Mouse (Mus musculus) lung, embryonic 15.5 days (tissue): ENCODE data around the gene Pam. TPM values are rescaled to one million over a fixed set of nuclear protein-coding genes. Genes with fewer than 3 reads are reported as not detected.

ENCODE experiments used
- ATAC-seq: fragments of 200-750 bp; cut with Nextera tagmentation; 2 replicates; pipeline ENCODE4 v1.8.0; 2017; ENCODE audit warnings: moderate number of reproducible peaks, borderline replicate concordance; ENCODE audit not compliant: low FRiP score, low TSS enrichment; ENCODE audit errors: extremely low read depth
- H3K27ac ChIP-seq: fragments of 300-500 bp; sonication (generic); 2 replicates; pipeline ENCODE4 v1.5.1; 2015; ENCODE audit warnings: moderate library complexity, mild to moderate bottlenecking, inconsistent platforms
- H3K27me3 ChIP-seq: fragments of 300-500 bp; sonication (generic); 2 replicates; pipeline ENCODE4 v1.6.1; 2015; ENCODE audit warnings: inconsistent platforms
- H3K36me3 ChIP-seq: fragments of 300-500 bp; sonication (generic); 2 replicates; pipeline ENCODE4 v1.6.1; 2015; ENCODE audit warnings: inconsistent platforms
- H3K4me1 ChIP-seq: fragments of 300-500 bp; sonication (generic); 2 replicates; pipeline ENCODE4 v1.6.1; 2015; ENCODE audit warnings: inconsistent platforms
- H3K4me2 ChIP-seq: fragments of 300-500 bp; sonication (generic); 2 replicates; pipeline ENCODE4 v1.6.1; 2015; ENCODE audit warnings: inconsistent platforms, mild to moderate bottlenecking, moderate library complexity
- H3K4me3 ChIP-seq: fragments of 300-500 bp; sonication (generic); 2 replicates; pipeline ENCODE4 v1.5.1; 2015; ENCODE audit warnings: mild to moderate bottlenecking, inconsistent platforms
- H3K9ac ChIP-seq: fragments of 300-500 bp; sonication (generic); 2 replicates; pipeline ENCODE4 v1.6.1; 2015; ENCODE audit warnings: inconsistent platforms
- H3K9me3 ChIP-seq: fragments of 300-500 bp; sonication (generic); 2 replicates; pipeline ENCODE4 v1.6.1; 2016; ENCODE audit warnings: inconsistent platforms
- WGBS: fragments of 180-500 bp; shearing (Covaris S2); methylation state at CpG from one replicate; pipeline ENCODE4 v1.1.7; 2015; 5-methylcytosine and 5-hydroxymethylcytosine counted together
- polyA plus RNA-seq: library from polyadenylated mRNA; unstranded; fragments of >200 nt; fragmentation: Nextera tagmentation; extraction: Ambion mirVana; gene quantifications from 2 replicates; pipeline ENCODE4 v1.2.1, GENCODE M21; 2015

Pam gene
- polyA plus RNA-seq, 1 experiment from 2014 or later, result 52.7 TPM

GRCm38 (mm10) chr1:97848601-97849241, 246.7 kb downstream of the Pam start:
- 55% methylated on average over 14 of the region's 14 CpGs for WGBS
- Histone ChIP-seq H3K9me3 (no peaks in the 10 kb centered on the region), H3K27ac (no peak overlapping the region), H3K36me3 (no peaks in the 10 kb centered on the region), H3K4me1 (no peaks in the 10 kb centered on the region), H3K4me2 (no peak overlapping the region), H3K27me3 (no peaks in the 10 kb centered on the region), H3K9ac (no peak overlapping the region), H3K4me3 (no peak overlapping the region)
- no peak for ATAC-seq

GRCm38 (mm10) chr1:97843220-97843992, 252.0 kb downstream of the Pam start:
- no peaks in the 10 kb centered on the region for H3K4me1 ChIP-seq
- no peak overlapping the region for H3K4me2 ChIP-seq
- no peaks in the 10 kb centered on the region for H3K9me3 ChIP-seq
- no peak overlapping the region for H3K27ac ChIP-seq
- no peaks in the 10 kb centered on the region for H3K27me3 ChIP-seq
- H3K9ac ChIP-seq, result no peak overlapping the region
- no peak for ATAC-seq
- no peak overlapping the region for H3K4me3 ChIP-seq
- no peaks in the 10 kb centered on the region for H3K36me3 ChIP-seq

GRCm38 (mm10) chr1:97834354-97834822, 261.1 kb downstream of the Pam start:
- Histone ChIP-seq H3K4me1 (peaks cover 9% of the 10 kb centered on the region; the same call in 1 of the 2 replicates), H3K4me3 (no peak overlapping the region), H3K27ac (peak overlapping the region; percentile 45), H3K36me3 (no peaks in the 10 kb centered on the region), H3K9me3 (no peaks in the 10 kb centered on the region), H3K27me3 (no peaks in the 10 kb centered on the region), H3K4me2 (no peak overlapping the region), H3K9ac (no peak overlapping the region)
- 50% methylated on average over 5 of the region's 5 CpGs for WGBS
- peak; percentile 64; the same call in 1 of the 2 replicates for ATAC-seq

GRCm38 (mm10) chr1:97833466-97834353, 261.7 kb downstream of the Pam start:
- Histone ChIP-seq H3K9ac (no peak overlapping the region), H3K27me3 (no peaks in the 10 kb centered on the region), H3K9me3 (no peaks in the 10 kb centered on the region), H3K4me2 (no peak overlapping the region), H3K27ac (peak overlapping the region; percentile 50), H3K36me3 (no peaks in the 10 kb centered on the region), H3K4me3 (no peak overlapping the region), H3K4me1 (peaks cover 9% of the 10 kb centered on the region; the same call in 1 of the 2 replicates)
- 40% methylated on average over 5 of the region's 5 CpGs for WGBS
- peak; percentile 57; the same call in 1 of the 2 replicates for ATAC-seq

- no peak for ATAC-seq
- no peak overlapping the region for H3K4me3 ChIP-seq
- no peaks in the 10 kb centered on the region for H3K27me3 ChIP-seq
- H3K27ac ChIP-seq, result no peak overlapping the region
- H3K9me3 ChIP-seq, result no peaks in the 10 kb centered on the region
- WGBS, result 90% methylated on average over 5 of the region's 5 CpGs
- no peaks in the 10 kb centered on the region for H3K36me3 ChIP-seq
- no peaks in the 10 kb centered on the region for H3K4me1 ChIP-seq
- no peak overlapping the region for H3K4me2 ChIP-seq
- H3K9ac ChIP-seq, result no peak overlapping the region
Observed at GRCm38 (mm10) chr1:97828087-97828486, 267.4 kb downstream of the Pam start.

GRCm38 (mm10) chr1:97827566-97827965, 267.9 kb downstream of the Pam start:
- H3K9ac ChIP-seq, result no peak overlapping the region
- H3K27ac ChIP-seq, result no peak overlapping the region
- 54% methylated on average over 2 of the region's 2 CpGs for WGBS
- H3K27me3 ChIP-seq, result no peaks in the 10 kb centered on the region
- no peaks in the 10 kb centered on the region for H3K36me3 ChIP-seq
- H3K4me1 ChIP-seq, result no peaks in the 10 kb centered on the region
- H3K4me2 ChIP-seq, result no peak overlapping the region
- H3K4me3 ChIP-seq, result no peak overlapping the region
- no peak for ATAC-seq
- no peaks in the 10 kb centered on the region for H3K9me3 ChIP-seq

- H3K4me1 ChIP-seq, result 0 out of 2 replicates have a peak, but pooled peaks cover 3% of the 10 kb centered on the region
- H3K27me3 ChIP-seq, result no peaks in the 10 kb centered on the region
- H3K9ac ChIP-seq, result no peak overlapping the region
- no peak for ATAC-seq
- no peak overlapping the region for H3K4me3 ChIP-seq
- WGBS, result 91% methylated on average over 7 of the region's 7 CpGs
- H3K9me3 ChIP-seq, result no peaks in the 10 kb centered on the region
- H3K27ac ChIP-seq, result no peak overlapping the region
- H3K36me3 ChIP-seq, result no peaks in the 10 kb centered on the region
- no peak overlapping the region for H3K4me2 ChIP-seq
Observed at GRCm38 (mm10) chr1:97822904-97823303, 272.5 kb downstream of the Pam start.

GRCm38 (mm10) chr1:97822203-97822602, 273.2 kb downstream of the Pam start:
- no peak overlapping the region for H3K4me2 ChIP-seq
- ATAC-seq, result no peak
- WGBS, result 63% methylated on average over 5 of the region's 5 CpGs

GRCm38 (mm10) chr1:97821282-97821681, 274.2 kb downstream of the Pam start:
- H3K4me3 ChIP-seq, result no peak overlapping the region
- no peak overlapping the region for H3K4me2 ChIP-seq
- no peaks in the 10 kb centered on the region for H3K36me3 ChIP-seq
- WGBS, result 86% methylated on average over 3 of the region's 3 CpGs
- no peaks in the 10 kb centered on the region for H3K9me3 ChIP-seq
- H3K27me3 ChIP-seq, result no peaks in the 10 kb centered on the region
- no peak overlapping the region for H3K9ac ChIP-seq
- ATAC-seq, result no peak
- H3K27ac ChIP-seq, result no peak overlapping the region
- 0 out of 2 replicates have a peak, but pooled peaks cover 3% of the 10 kb centered on the region for H3K4me1 ChIP-seq

More at GRCm38 (mm10) chr1:97822203-97822602, 273.2 kb downstream of the Pam start:
- H3K27ac ChIP-seq, result no peak overlapping the region
- H3K9me3 ChIP-seq, result no peaks in the 10 kb centered on the region
- H3K36me3 ChIP-seq, result no peaks in the 10 kb centered on the region
- H3K4me3 ChIP-seq, result no peak overlapping the region
- H3K9ac ChIP-seq, result no peak overlapping the region
- H3K27me3 ChIP-seq, result no peaks in the 10 kb centered on the region
- 0 out of 2 replicates have a peak, but pooled peaks cover 3% of the 10 kb centered on the region for H3K4me1 ChIP-seq

- ATAC-seq, result no peak
- Histone ChIP-seq H3K9ac (no peak overlapping the region), H3K27me3 (no peaks in the 10 kb centered on the region), H3K4me3 (no peak overlapping the region), H3K4me2 (no peak overlapping the region), H3K4me1 (no peaks in the 10 kb centered on the region), H3K27ac (no peak overlapping the region), H3K9me3 (no peaks in the 10 kb centered on the region), H3K36me3 (no peaks in the 10 kb centered on the region)
- 37% methylated on average over 2 of the region's 2 CpGs for WGBS
Observed at GRCm38 (mm10) chr1:97809255-97809912, 286.1 kb downstream of the Pam start.

- no peak overlapping the region for H3K4me2 ChIP-seq
- H3K9ac ChIP-seq, result no peak overlapping the region
- no peaks in the 10 kb centered on the region for H3K27me3 ChIP-seq
- ATAC-seq, result no peak
- H3K27ac ChIP-seq, result no peak overlapping the region
- no peaks in the 10 kb centered on the region for H3K36me3 ChIP-seq
- H3K9me3 ChIP-seq, result no peaks in the 10 kb centered on the region
- H3K4me1 ChIP-seq, result no peaks in the 10 kb centered on the region
- H3K4me3 ChIP-seq, result no peak overlapping the region
Observed at GRCm38 (mm10) chr1:97804520-97804919, 290.9 kb downstream of the Pam start.
